Mouse (Mus musculus): ENCODE measurements at regions not wholly inside any gene's neighbourhood (a gene's known extent, or its start where the extent isn't known, plus 50 kb on each side); places are given as distances from the start of the nearest gene placed in this dataset.
A peak's percentile ranks its signal among the peaks of the same experiment; 100 is the strongest.

DNA sequence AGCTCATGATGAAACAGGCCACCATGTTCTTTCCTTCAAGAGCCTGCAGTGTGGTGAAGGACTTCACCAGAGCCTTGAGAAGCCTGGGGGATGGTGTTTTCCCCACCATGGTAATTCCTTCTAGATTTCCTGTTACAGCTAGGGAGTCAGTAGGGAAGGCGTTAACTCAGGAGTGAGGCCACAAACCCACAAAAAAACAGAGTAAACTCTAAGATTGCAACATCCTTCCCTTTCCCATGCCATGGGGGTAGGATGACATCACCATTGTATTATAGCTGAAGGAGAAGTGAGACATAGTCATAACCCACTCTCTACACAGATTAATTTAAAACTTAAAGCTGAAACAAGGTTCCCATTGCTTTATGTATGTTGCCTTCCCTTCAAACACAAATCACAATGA, 218.7 kb upstream of the F930015N05Rik start:
- DNase-seq (ENCODE audit: low spot score): no peak

DNA sequence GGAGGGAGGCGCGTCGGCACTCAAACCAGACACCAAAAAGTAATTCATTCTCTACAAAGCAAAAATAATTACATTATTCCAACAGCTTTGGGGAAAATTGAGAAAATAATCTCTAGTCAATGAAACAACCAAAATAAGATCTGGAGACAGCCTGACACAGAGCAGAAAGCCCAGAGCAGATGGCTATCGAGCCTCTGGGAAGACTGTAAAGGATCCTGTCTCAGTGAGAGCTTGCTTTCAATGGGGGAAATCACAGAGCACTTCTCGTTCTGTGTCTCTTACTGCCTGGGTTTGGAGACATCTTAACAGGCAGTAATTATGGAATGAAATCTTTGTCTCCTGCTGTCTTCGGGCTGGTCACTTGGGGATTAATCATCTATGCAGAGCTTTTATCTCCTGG, 226.7 kb upstream of the F930015N05Rik start:
- DNase-seq (ENCODE audit: low spot score): no peak

DNA sequence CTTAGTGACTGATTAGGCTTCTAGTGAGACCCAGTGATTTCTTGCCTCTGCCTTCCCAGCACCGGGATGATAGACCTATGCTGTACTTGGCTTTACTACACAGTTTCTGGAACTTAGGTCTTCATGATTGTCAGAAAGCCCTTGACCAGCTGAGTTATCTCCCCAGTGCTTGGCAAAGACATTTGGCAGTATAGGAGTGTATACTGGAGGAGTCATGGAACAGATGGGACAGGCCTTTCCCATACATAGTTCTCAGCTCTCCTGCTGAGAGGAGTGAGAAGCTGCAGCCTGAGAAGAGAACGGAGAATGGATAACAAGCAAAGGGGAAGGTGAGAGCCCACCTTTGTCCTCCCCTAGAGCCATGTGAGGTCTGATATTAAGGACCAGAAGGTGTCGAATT, 230.6 kb upstream of the F930015N05Rik start:
- DNase-seq (ENCODE audit: low spot score): no peak

DNA sequence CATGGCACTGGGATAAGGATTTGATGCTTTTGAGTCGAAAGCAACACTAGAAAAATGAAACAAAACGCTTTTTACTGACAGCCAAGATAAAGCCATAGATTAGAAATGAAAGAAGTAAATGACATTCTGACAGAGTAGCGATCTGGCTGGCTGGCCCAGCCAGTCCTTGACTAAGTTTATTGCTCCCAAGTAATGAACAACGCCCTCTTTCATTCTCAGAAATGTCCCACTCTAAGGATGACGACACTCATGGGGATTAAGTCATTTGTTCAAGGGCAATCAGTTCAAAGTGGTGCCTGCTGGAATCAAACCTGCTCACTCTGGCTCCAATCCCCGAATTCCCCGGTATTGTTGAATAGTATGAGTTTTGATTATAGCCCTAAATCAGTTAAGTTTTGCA, 231.1 kb upstream of the F930015N05Rik start:
- no peak for DNase-seq (ENCODE audit: low spot score)

DNA sequence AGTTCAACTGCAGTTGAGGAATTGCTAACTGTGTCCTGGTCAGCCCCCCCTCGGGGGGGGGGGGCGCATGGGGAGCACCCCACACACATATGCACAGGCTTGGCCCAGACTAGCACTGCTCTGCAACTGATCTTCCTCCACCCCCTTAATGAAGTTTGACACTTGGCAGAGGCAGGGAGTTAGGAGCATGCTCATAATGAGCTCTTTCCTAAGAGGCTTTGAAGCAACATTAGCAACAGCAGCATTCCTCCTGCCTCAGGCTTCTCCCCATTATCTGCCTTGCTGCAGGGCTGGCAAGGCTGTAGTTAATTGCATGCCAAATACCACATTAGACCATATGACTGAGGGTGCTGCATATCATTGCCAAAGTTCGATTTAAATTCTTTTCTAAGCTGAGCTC, 235.4 kb upstream of the F930015N05Rik start:
- no peak for DNase-seq (ENCODE audit: low spot score)

DNA sequence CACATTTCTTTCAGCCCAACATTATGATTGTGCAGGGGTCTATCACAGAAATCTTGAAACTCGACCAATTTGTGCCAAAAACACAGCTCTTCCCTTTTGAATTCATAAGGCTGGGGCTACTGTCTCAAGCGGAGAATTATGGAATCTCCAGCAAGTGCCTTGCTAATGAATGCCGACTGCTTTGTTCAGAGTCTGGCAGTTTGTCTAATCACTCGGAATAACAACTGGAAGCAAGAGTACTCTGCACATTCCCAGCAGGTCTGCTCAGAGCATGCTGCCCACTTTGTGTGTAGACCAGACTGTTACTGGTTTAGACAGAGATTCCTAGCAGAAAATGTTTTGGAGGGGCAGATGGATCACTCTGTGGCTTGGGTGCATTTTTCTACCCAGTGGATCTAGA, 237.1 kb upstream of the F930015N05Rik start:
- no peak for DNase-seq (ENCODE audit: low spot score)

DNA sequence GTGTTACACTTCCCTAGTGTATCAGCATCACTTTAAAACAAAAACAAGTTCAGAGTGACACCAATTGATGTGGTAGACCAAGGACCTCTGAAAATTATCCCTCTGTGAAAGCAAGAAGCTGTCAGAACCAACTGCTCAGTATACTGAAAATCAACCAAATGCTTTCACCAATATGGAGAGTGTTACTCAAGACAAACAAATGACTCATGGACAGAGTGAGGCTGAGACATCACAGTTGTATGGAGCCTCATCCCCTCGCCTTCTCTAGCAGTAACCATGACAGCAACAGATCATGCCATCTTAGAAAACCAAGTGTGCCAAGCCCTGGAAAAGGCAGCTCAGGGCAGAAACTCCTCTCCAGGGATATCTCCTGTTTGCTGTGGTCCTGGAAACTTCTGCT, 267.3 kb upstream of the F930015N05Rik start:
- no peak for DNase-seq (ENCODE audit: low spot score)

DNA sequence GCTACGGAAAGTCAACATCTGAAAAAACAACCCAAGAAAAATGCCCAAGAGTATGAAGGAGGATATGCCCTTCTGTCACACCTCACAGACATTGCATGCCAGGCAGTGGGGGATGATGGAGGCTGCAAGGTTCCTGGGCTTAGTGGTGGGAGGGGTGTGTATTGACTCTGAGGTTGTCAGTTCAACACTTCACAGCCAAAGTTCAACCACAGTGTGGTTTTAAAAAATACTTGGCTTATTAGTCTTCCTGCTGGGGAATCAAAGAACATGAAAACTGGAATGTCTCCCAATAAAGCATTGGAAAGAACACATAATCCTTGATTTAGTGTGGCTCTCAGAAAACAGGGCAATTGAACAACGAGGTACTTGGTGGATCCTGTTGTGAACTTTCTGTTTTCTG, 267.0 kb upstream of the Elac2 start:
- DNase-seq (ENCODE audit: low spot score): no peak

DNA sequence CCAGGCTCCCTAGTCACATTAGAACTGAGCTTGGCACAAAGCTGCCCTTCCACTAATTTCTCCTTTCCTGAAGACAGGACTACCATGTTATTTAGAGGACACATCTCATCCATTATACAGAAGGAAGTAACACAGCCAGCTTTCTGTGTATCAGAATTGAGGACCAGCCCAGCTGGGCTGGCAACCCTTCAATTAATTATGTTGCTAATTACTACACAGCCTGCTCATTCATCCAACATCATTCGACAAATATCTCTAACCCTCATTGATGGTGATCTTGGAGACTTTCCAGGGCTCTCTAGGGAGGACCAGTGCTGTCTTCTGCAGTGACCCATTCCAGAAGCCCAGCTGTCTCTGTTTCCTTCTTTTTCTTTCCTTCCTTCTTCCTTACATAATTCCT, 263.7 kb upstream of the Elac2 start:
- DNase-seq (ENCODE audit: low spot score): no peak

DNA sequence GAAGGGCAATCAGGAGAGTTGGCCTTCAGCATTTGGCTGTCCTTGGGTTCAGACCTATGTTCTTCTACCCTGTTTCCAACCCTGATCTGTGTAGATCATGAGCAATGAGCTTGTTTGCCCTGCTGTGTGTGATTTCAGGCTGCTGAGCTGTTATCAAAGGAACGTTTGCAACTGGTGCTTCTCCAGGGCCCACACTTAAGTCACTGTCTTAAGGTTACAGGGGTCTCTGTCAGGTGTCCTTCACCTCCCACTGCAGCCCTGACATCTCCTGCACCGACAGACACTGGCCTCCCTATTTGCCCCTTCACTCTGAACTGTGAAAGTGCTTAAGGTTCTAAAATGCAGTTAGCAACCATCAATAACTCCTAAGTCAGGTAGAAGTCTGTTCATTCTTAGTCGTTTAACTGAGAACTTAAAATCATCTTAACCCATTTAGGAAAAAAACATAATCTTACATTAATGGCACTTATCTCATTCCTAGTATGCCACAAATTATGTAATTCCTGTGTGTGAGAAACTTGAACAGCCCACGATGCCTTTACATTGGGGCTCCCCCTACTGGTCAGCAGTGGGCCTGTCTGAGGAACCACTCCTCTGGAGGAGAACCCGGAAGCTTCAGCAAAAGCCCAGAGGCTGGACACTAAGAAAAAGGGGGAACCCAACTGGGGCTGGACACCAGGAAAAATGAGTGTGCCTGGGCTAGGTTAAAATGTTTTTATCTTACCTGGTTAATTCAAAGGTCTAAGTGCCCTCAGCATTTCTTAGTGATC, 260.3 kb upstream of the Elac2 start:
- peak; percentile 64 for DNase-seq (ENCODE audit: low spot score)

DNA sequence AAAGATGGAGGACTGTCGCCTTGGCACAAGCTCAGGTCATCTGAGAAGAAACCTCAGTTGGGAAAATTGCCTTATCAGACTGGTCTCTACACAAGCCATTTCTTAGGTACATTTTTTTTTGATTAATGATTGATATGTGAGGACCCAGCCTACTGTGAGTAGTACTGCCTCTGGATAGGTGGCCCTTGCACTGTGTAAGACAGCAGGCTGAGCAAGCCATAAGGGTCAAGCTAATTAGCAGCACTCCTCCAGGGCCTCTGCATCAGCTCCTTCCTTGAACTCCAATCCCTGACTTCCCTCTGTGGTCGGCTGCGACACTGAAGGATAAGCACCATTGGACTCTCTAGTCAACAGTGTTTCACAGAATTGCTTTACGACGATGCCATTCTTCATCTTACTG, 252.6 kb upstream of the Elac2 start:
- DNase-seq (ENCODE audit: low spot score): no peak

DNA sequence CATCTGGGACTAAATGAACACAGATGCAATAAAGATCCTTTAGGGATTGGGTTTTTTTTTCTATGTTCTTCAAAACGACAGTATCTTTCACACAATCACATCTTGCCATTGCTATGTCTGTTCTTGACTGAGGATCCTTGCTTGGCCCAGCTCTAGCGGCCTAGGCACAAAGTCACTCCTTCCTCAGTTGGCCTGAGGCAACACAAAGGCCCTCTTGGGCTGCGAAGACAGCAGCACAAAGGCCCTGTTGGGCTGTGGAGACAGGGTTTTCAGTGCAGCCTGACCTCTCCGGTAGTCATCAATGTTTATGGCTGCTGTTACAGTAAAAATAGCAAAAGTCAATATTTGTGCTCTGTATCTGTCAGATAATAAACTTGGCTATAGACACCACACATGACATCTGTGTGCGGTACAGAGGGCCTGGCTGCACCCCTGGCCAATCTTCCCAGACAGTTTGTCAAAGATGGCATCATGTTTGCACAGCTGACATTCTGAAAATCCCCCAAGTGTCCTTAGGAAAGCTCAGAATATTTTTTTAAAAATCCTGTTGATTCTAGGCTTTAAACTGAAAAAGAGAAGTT, 250.9 kb upstream of the Elac2 start:
- no peak for DNase-seq (ENCODE audit: low spot score)

DNA sequence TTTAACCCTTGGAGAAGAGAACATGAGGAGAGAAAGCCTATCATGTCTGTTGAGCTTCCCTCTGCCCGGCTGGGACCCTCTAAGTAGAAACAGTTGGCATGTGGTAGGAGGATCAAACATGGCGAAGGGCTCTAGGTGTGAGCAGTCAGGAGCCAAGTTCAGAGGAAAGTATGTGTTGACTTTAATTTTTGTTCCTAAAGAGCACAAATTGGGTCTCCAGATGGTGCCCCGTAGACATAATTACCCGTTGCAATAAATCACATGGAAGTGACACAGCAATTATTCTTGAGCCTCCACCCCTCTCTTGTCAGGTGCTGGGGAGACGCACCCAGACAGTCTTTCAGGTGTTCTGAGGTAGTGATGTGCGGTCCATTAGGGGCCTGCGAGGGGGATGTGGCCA, 239.9 kb upstream of the Elac2 start:
- DNase-seq (ENCODE audit: low spot score): no peak

DNA sequence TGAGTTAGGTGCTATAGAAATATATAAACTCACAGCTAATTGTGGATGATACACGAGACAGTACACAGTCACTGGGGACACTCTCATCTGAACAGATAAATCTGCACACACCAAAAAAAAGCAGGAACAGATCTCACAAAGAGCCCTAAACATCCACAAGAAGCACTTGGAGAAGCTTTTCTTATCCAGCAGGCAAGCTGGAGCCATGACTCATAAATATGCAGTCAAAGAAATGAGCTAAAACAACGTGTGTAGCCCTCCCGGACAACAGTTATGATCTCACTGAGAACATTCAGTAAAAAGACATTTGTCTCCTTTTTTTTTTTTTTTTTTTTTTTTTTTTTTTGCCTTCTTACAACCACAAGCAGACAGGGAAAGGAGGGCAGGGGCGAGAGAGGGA, 235.1 kb upstream of the Elac2 start:
- no peak for DNase-seq (ENCODE audit: low spot score)

DNA sequence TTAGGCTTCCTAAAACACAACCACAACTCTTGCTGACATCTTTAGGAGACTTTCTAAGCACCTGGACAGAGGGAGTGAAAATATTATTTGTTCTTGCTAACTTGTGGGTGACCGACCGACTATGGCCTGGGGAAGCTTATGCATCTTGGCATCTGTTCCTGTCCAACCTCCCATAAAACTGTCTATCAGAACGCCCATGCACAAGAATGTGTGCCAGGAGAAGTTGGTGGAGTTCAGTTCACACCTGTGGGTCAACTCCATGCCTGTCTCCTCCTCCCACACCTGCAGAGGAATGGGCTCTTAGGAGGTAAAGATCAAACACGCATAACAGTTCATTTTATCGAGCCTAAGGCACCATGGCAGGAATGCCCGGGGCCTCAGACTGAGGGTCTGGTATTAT, 232.7 kb upstream of the Elac2 start:
- DNase-seq (ENCODE audit: low spot score): no peak

DNA sequence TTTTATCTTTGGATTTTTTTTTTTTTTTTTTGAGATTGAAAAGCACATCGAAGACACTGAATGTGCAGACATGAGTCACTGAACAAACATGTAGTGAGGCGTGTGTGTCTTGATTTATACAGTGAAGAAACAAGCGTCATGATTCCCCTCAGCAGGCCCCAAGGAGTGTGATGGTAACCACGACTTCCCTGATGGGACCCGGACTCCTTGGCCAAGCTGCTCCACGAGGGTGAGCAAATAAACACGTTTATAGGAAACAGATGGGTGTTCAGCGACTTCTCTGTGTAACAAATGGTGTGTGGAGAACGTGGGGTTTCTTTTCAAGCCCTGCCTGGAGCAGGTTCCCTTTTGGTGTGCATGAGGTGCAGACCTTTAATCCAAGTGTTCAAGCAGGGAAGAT, 228.9 kb upstream of the Elac2 start:
- no peak for DNase-seq (ENCODE audit: low spot score)

DNA sequence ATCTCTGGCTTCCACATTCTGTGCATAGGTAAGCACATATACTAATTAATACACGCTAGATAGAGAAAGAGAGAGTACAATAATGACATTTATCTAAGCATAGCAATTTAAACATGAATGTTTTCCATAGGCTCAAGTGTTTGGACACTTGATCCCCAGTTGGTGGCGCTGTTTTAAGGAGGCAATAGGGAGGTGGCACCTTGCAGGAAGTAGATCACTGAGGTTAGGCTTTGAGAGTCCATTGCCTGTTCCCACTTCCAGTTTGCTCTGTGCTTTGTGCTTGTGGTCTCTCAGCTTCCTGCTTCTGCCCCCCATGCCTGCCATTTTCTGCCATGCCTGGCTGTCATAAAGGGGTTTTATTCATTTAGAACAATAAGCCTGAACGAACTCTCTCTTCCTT, 226.5 kb upstream of the Elac2 start:
- no peak for DNase-seq (ENCODE audit: low spot score)

DNA sequence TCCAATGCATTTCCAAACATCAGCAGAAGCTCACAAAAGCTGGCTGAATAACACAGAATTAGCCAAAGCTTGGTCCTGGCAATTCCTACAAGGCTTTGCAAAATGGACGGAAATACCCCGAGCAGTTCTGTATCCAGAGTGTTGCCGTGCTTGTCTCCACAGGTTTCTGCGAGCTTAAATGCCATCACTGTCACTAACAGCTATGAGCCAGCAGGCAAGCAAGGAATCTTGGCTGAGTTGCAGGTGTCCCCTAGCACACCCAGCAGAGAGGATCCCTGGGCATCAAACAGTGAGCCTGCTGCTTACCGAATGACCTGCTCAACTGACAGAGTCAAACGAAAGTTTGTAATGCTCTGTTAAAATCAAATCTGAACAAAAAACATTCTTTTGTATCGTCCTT, 226.0 kb upstream of the Elac2 start:
- DNase-seq (ENCODE audit: low spot score): no peak

DNA sequence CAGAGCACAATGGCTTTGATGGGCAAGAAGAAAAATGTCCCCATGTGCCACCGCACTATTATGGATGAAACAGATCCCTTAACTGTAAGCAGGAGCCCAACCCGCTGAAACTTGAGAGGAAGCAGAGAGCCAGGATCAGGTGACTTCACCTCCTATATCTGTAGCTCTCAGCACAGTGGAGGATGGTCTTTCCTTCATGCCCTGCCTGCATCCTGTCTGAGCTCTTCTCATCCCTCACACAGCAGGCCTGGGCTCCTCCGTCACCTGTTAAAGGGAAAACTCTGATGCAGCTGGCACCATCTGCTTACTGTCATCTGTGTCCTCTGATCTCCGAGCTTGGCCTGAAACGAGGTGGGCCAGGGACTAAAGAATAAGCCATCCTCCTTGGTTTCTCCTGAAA, 224.8 kb upstream of the Elac2 start:
- no peak for DNase-seq (ENCODE audit: low spot score)

DNA sequence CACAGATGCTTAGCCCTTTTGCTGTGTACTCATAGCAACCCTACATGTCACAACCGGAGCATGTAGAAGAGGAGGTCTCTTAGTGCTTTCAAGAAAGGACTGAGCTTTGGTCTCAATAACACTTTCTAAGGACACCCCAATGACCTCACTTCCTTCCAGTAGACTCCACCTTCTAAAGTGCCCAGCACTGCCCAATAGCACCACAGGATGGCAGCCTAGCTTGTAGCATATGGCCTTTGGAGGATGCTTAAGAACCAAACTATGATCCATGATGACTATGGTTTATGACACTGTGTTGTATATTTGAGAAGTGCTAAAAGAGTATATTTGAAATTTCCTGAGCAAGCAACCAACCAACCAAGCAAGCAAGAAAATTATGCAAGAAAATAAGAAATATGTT, 223.3 kb upstream of the Elac2 start:
- DNase-seq (ENCODE audit: low spot score): no peak

DNA sequence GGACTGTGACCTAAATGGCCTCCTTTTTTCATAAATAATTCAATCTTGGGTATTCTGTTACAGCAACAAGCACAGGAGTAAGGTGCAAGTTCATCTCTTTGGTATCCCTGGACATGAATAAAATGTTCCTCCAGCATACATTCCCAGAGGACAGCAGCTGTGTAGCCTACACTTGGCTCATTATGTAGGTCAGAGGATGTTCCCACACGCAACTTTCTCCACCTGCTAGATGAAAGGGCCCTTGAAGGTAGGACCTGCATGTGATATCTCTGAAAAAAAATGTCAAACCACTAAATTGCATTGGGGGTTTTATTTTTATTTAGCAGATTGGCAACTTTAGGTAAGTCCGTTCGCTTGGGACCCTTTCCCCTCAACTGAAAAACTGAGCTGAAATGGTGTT, 218.2 kb upstream of the Elac2 start:
- no peak for DNase-seq (ENCODE audit: low spot score)

DNA sequence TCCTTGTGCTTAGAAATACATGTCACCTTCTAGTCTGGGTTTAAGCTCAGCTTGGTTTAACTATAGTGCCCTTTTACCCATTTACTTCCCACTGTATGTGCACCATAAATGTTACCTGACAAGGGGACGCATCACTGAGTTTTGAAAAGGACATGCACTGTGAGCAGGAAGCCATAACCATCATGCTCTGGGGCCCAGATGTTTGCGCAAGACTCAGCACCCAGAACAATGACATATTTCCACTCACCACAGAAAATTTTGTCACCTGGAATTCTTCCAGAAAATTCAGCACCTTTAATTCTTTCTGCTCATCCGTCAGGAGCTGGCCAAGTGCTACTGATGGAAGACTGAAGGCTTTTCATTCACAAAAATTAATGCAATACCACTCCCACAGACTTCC, 216.1 kb upstream of the Elac2 start:
- DNase-seq (ENCODE audit: low spot score): no peak

DNA sequence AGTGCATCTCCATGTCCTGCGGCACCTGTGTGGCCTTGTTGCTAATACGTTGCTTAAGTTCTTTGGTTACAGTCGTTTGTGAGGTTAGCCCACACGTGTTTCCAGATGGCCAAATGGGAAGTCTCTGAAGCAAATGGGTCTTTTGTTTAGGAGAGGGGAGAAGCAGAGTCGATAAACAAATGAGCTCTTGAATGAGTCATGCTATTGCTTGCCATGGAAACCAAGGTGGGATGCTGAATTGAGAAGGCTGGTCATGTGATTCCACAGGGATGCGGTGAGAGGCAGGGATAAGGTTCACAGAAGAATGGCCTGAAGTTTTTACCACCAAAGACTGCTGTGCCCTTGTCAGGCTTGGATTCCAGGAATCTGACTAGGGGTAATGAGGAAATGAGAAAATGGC, 214.8 kb upstream of the Elac2 start:
- DNase-seq (ENCODE audit: low spot score): no peak

DNA sequence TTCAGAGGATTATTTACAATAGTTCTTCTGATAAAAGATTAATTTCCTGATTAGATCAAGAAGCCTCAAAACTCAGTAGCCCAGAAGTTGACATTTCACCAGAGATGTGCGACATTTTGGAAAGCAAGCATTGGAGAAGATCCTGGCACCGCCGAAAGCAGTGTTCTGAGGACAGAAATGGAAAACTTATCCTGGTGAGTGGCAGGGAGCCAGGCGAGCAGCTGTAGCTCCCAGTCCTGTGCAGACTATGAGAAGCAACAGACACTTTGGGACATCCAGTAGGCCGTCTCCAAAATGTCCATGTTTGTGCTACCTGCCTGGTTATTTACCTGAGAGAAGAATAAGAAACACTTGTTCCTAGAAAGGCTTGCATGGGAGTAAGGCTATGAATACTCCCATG, 202.1 kb upstream of the Elac2 start:
- DNase-seq (ENCODE audit: low spot score): no peak

Measured in left cerebral cortex, adult 11 months (tissue).